Mouse (Mus musculus): ENCODE data around the gene Slc7a6.

- TF ChIP-seq POLR2A (IDR thresholded peaks at IDR 0.05; ENCODE audit: borderline replicate concordance, low read depth, low read length) (no peak), CTCF (IDR thresholded peaks at IDR 0.05; ENCODE audit: low read depth, low read length) (no peak)
Observed at GRCm38 (mm10) chr8:106134751-106135571, 33.7 kb upstream of the Slc7a6 start.
